Mouse (Mus musculus) myocyte (in vitro differentiated cells): ENCODE measurements around the gene Kcnk7. TPM values are rescaled to one million over a fixed set of nuclear protein-coding genes. Genes with fewer than 3 reads are reported as not detected.

Source experiments
- H3K27me3 ChIP-seq: one replicate; pipeline ENCODE4 v1.6.1; 2011; ENCODE audit not compliant: control insufficient read depth, insufficient read depth, insufficient read length
- H3K36me3 ChIP-seq: one replicate; pipeline ENCODE4 v1.6.1; 2011; ENCODE audit not compliant: control insufficient read depth, insufficient read depth
- H3K4me2 ChIP-seq: one replicate; pipeline ENCODE4 v1.6.1; 2011; ENCODE audit warnings: low read depth, control low read depth
- H3K4me3 ChIP-seq: one replicate; pipeline ENCODE4 v1.5.1; 2011; ENCODE audit warnings: mild to moderate bottlenecking, control low read depth, moderate library complexity
- H3K79me2 ChIP-seq: one replicate; pipeline ENCODE4 v1.6.1; 2011; ENCODE audit not compliant: control insufficient read depth, insufficient read depth
- H3ac ChIP-seq: one replicate; pipeline ENCODE4 v1.6.1; 2011; ENCODE audit not compliant: control insufficient read depth, insufficient read length
- CEBPB ChIP-seq: IDR thresholded peaks from 2 replicates; pipeline ENCODE4 v1.6.1; 2011; ENCODE audit warnings: mild to moderate bottlenecking, moderate library complexity; ENCODE audit not compliant: poor library complexity, insufficient read depth, severe bottlenecking
- E2F4 ChIP-seq: IDR thresholded peaks from one replicate; pipeline ENCODE4 v1.6.1; 2011; ENCODE audit warnings: mild to moderate bottlenecking, control low read depth, moderate library complexity; ENCODE audit not compliant: insufficient read depth
- MAX ChIP-seq: IDR thresholded peaks from one replicate; pipeline ENCODE4 v1.6.1; 2011; ENCODE audit warnings: low read depth, mild to moderate bottlenecking, control low read depth
- MYOD1 ChIP-seq, 3 experiments: IDR thresholded peaks; one replicate each; pipeline ENCODE4 v1.6.1; 2011; ENCODE audit warnings: control low read depth in 2 of 3, low read depth in 2 of 3, mild to moderate bottlenecking in 2 of 3, moderate library complexity in 1 of 3; ENCODE audit not compliant: insufficient read length in 2 of 3, control insufficient read depth in 1 of 3
- MYOG ChIP-seq, 3 experiments: IDR thresholded peaks; one replicate each; pipeline ENCODE4 v1.6.1; 2011; ENCODE audit warnings: control low read depth in 2 of 3, low read depth in 2 of 3, mild to moderate bottlenecking in 2 of 3; ENCODE audit not compliant: insufficient read length in 2 of 3, control insufficient read depth in 1 of 3, insufficient read depth in 1 of 3
- POLR2A ChIP-seq: IDR thresholded peaks from one replicate; pipeline ENCODE4 v1.6.1; 2011; ENCODE audit warnings: low read depth, mild to moderate bottlenecking, control low read depth, moderate library complexity; ENCODE audit not compliant: insufficient read length
- POLR2AphosphoS2 ChIP-seq: IDR thresholded peaks from one replicate; pipeline ENCODE4 v1.6.1; 2011; ENCODE audit warnings: low read depth, control low read depth; ENCODE audit not compliant: insufficient read length
- REST ChIP-seq: IDR thresholded peaks from one replicate; pipeline ENCODE4 v1.6.1; 2011; ENCODE audit warnings: mild to moderate bottlenecking, control low read depth, moderate library complexity; ENCODE audit not compliant: insufficient read depth, insufficient read length
- SRF ChIP-seq: IDR thresholded peaks from one replicate; pipeline ENCODE4 v1.6.1; 2011; ENCODE audit warnings: low read depth; ENCODE audit not compliant: control insufficient read depth, insufficient read length
- TCF12 ChIP-seq: IDR thresholded peaks from one replicate; pipeline ENCODE4 v1.6.1; 2011; ENCODE audit warnings: mild to moderate bottlenecking, control low read depth; ENCODE audit not compliant: poor library complexity, insufficient read depth, severe bottlenecking
- TCF3 ChIP-seq: IDR thresholded peaks from one replicate; pipeline ENCODE4 v1.6.1; 2011; ENCODE audit warnings: low read depth, control low read depth; ENCODE audit not compliant: insufficient read length
- USF1 ChIP-seq: IDR thresholded peaks from one replicate; pipeline ENCODE4 v1.6.1; 2011; ENCODE audit warnings: low read depth, mild to moderate bottlenecking, control low read depth, moderate library complexity
- polyA plus RNA-seq: library from polyadenylated mRNA; unstranded; fragments of >200 nt; fragmentation: generic; extraction: Trizol; gene quantifications from one replicate; pipeline ENCODE4 v1.2.1, GENCODE M21; 2012; ENCODE audit warnings: missing spikeins

Gene Kcnk7
- polyA plus RNA-seq, 1 experiment, result 0.12 TPM

- Histone ChIP-seq H3K4me2 (peak within 1 kb of the TSS; percentile 78), H3K36me3 (no peaks in the 10 kb centered on the region), H3K27me3 (no peaks in the 10 kb centered on the region), H3K79me2 (no peaks in the 10 kb centered on the region), H3ac (peak within 1 kb of the TSS; percentile 6), H3K4me3 (peak within 1 kb of the TSS; percentile 46)
- TF ChIP-seq POLR2AphosphoS2 (peak; percentile 98), CEBPB (no peak), POLR2A (peak; percentile 96), TCF12 (no peak), E2F4 (peak; percentile 30), MYOD1 (IDR thresholded peaks at IDR 0.05; ENCODE audit: control insufficient read depth in 1 of 3, insufficient read length in 2 of 3, low read depth in 2 of 3) (peak in 1 of 3 experiments; percentile 3), SRF (no peak)
These were observed 40.9 kb upstream of the Kcnk7 start, which contains the start of gene Sipa1 for GRCm38 (mm10) chr19:5662981-5663913. Sipa1 (minus strand) TSS chr19:5663707.

- Histone ChIP-seq H3K4me3 (no peak overlapping the region), H3K27me3 (no peaks in the 10 kb centered on the region), H3K4me2 (no peak overlapping the region), H3K79me2 (no peaks in the 10 kb centered on the region), H3ac (no peak overlapping the region), H3K36me3 (no peaks in the 10 kb centered on the region)
- TF ChIP-seq REST (no peak), MAX (no peak), E2F4 (no peak), USF1 (no peak), MYOD1 (IDR thresholded peaks at IDR 0.05; ENCODE audit: control insufficient read depth in 1 of 3, insufficient read length in 2 of 3, low read depth in 2 of 3) (no peak), CEBPB (no peak), MYOG (IDR thresholded peaks at IDR 0.05; ENCODE audit: control insufficient read depth in 1 of 3, insufficient read depth in 1 of 3, insufficient read length in 2 of 3, low read depth in 2 of 3) (no peak)
These were observed 39.4 kb upstream of the Kcnk7 start for GRCm38 (mm10) chr19:5664669-5665257.

GRCm38 (mm10) chr19:5665465-5665864 is 38.7 kb upstream of the Kcnk7 start:
- Histone ChIP-seq H3K4me3 (no peak overlapping the region), H3ac (no peak overlapping the region), H3K36me3 (no peaks in the 10 kb centered on the region), H3K4me2 (no peak overlapping the region), H3K79me2 (no peaks in the 10 kb centered on the region), H3K27me3 (no peaks in the 10 kb centered on the region)
- no peak for TF ChIP-seq REST

GRCm38 (mm10) chr19:5666386-5666785 is 37.8 kb upstream of the Kcnk7 start:
- Histone ChIP-seq H3K4me3 (no peak overlapping the region), H3ac (no peak overlapping the region), H3K4me2 (no peak overlapping the region), H3K27me3 (no peaks in the 10 kb centered on the region), H3K79me2 (no peaks in the 10 kb centered on the region), H3K36me3 (no peaks in the 10 kb centered on the region)
- no peak for TF ChIP-seq USF1
- no peak for TF ChIP-seq CEBPB
- no peak for TF ChIP-seq SRF

GRCm38 (mm10) chr19:5668372-5668771 is 35.8 kb upstream of the Kcnk7 start:
- Histone ChIP-seq H3K4me2 (no peak overlapping the region), H3K36me3 (peaks cover 10% of the 10 kb centered on the region), H3K4me3 (no peak overlapping the region), H3K79me2 (no peaks in the 10 kb centered on the region), H3ac (no peak overlapping the region), H3K27me3 (no peaks in the 10 kb centered on the region)
- TF ChIP-seq POLR2A (no peak), USF1 (no peak), MYOD1 (IDR thresholded peaks at IDR 0.05; ENCODE audit: control insufficient read depth in 1 of 3, insufficient read length in 2 of 3, low read depth in 2 of 3) (no peak), E2F4 (no peak), CEBPB (no peak), REST (no peak), TCF12 (no peak), TCF3 (no peak), MYOG (IDR thresholded peaks at IDR 0.05; ENCODE audit: control insufficient read depth in 1 of 3, insufficient read depth in 1 of 3, insufficient read length in 2 of 3, low read depth in 2 of 3) (no peak), MAX (no peak), POLR2AphosphoS2 (no peak), SRF (no peak)
